Mouse (Mus musculus): ENCODE measurements around the gene Cbr3. TPM values are rescaled to one million over a fixed set of nuclear protein-coding genes. Genes with fewer than 3 reads are reported as not detected.

Cbr3 gene
- polyA plus RNA-seq, 1 experiment, result not detected

GRCm38 (mm10) chr16:93721771-93722170 lies 38.8 kb downstream of the Cbr3 start:
- H3K4me1 ChIP-seq (ENCODE audit: control insufficient read depth), result peaks cover 9% of the 10 kb centered on the region
- no peaks in the 10 kb centered on the region for H3K27me3 ChIP-seq (ENCODE audit: control insufficient read depth)
- no peak for TF ChIP-seq TAL1 (IDR thresholded peaks at IDR 0.05; ENCODE audit: low read length)
- no peak for TF ChIP-seq GATA1 (IDR thresholded peaks at IDR 0.05; ENCODE audit: low read length)
- H3K36me3 ChIP-seq (ENCODE audit: control insufficient read depth), result peaks cover 66% of the 10 kb centered on the region
- H3K4me3 ChIP-seq (replicated peaks), result no peak overlapping the region
- no peaks in the 10 kb centered on the region for H3K9me3 ChIP-seq (ENCODE audit: control insufficient read depth, low read length)

GRCm38 (mm10) chr16:93722476-93722875 lies 39.5 kb downstream of the Cbr3 start:
- H3K4me1 ChIP-seq (ENCODE audit: control insufficient read depth), result peaks cover 4% of the 10 kb centered on the region
- H3K36me3 ChIP-seq (ENCODE audit: control insufficient read depth), result peaks cover 66% of the 10 kb centered on the region
- H3K4me3 ChIP-seq (replicated peaks), result no peak overlapping the region
- no peaks in the 10 kb centered on the region for H3K27me3 ChIP-seq (ENCODE audit: control insufficient read depth)
- TF ChIP-seq TAL1 (IDR thresholded peaks at IDR 0.05; ENCODE audit: low read length), result no peak
- TF ChIP-seq GATA1 (IDR thresholded peaks at IDR 0.05; ENCODE audit: low read length), result no peak
- H3K9me3 ChIP-seq (ENCODE audit: control insufficient read depth, low read length), result no peaks in the 10 kb centered on the region

GRCm38 (mm10) chr16:93725417-93726144 lies 42.6 kb downstream of the Cbr3 start:
- TF ChIP-seq TAL1 (IDR thresholded peaks at IDR 0.05; ENCODE audit: low read length) (no peak), GATA1 (IDR thresholded peaks at IDR 0.05; ENCODE audit: low read length) (no peak)
- peaks cover 64% of the 10 kb centered on the region for H3K36me3 ChIP-seq (ENCODE audit: control insufficient read depth)
- H3K4me3 ChIP-seq (replicated peaks), result no peak overlapping the region
- H3K27me3 ChIP-seq (ENCODE audit: control insufficient read depth), result no peaks in the 10 kb centered on the region
- peaks cover 5% of the 10 kb centered on the region for H3K4me1 ChIP-seq (ENCODE audit: control insufficient read depth)
- H3K9me3 ChIP-seq (ENCODE audit: control insufficient read depth, low read length), result no peaks in the 10 kb centered on the region

GRCm38 (mm10) chr16:93726186-93726585 lies 43.2 kb downstream of the Cbr3 start:
- no peaks in the 10 kb centered on the region for H3K27me3 ChIP-seq (ENCODE audit: control insufficient read depth)
- H3K36me3 ChIP-seq (ENCODE audit: control insufficient read depth), result peaks cover 66% of the 10 kb centered on the region
- H3K4me1 ChIP-seq (ENCODE audit: control insufficient read depth), result peaks cover 7% of the 10 kb centered on the region
- no peak overlapping the region for H3K4me3 ChIP-seq (replicated peaks)
- no peaks in the 10 kb centered on the region for H3K9me3 ChIP-seq (ENCODE audit: control insufficient read depth, low read length)
- TF ChIP-seq TAL1 (IDR thresholded peaks at IDR 0.05; ENCODE audit: low read length), result no peak
- no peak for TF ChIP-seq GATA1 (IDR thresholded peaks at IDR 0.05; ENCODE audit: low read length)

GRCm38 (mm10) chr16:93728676-93729075 lies 45.7 kb downstream of the Cbr3 start:
- Histone ChIP-seq H3K27me3 (ENCODE audit: control insufficient read depth) (no peaks in the 10 kb centered on the region), H3K4me1 (ENCODE audit: control insufficient read depth) (peaks cover 13% of the 10 kb centered on the region), H3K9me3 (ENCODE audit: control insufficient read depth, low read length) (no peaks in the 10 kb centered on the region), H3K36me3 (ENCODE audit: control insufficient read depth) (peaks cover 69% of the 10 kb centered on the region), H3K4me3 (replicated peaks) (no peak overlapping the region)
- no peak for TF ChIP-seq TAL1 (IDR thresholded peaks at IDR 0.05; ENCODE audit: low read length)
- TF ChIP-seq GATA1 (IDR thresholded peaks at IDR 0.05; ENCODE audit: low read length), result no peak

- no peaks in the 10 kb centered on the region for H3K9me3 ChIP-seq (ENCODE audit: control insufficient read depth, low read length)
- H3K36me3 ChIP-seq (ENCODE audit: control insufficient read depth), result peaks cover 68% of the 10 kb centered on the region
- no peak for TF ChIP-seq TAL1 (IDR thresholded peaks at IDR 0.05; ENCODE audit: low read length)
- TF ChIP-seq GATA1 (IDR thresholded peaks at IDR 0.05; ENCODE audit: low read length), result no peak
- H3K4me1 ChIP-seq (ENCODE audit: control insufficient read depth), result peaks cover 15% of the 10 kb centered on the region
- no peak overlapping the region for H3K4me3 ChIP-seq (replicated peaks)
- H3K27me3 ChIP-seq (ENCODE audit: control insufficient read depth), result no peaks in the 10 kb centered on the region
These were observed 47.0 kb downstream of the Cbr3 start for GRCm38 (mm10) chr16:93729801-93730721.

GRCm38 (mm10) chr16:93731310-93731709 lies 48.3 kb downstream of the Cbr3 start:
- H3K27me3 ChIP-seq (ENCODE audit: control insufficient read depth), result no peaks in the 10 kb centered on the region
- TF ChIP-seq GATA1 (IDR thresholded peaks at IDR 0.05; ENCODE audit: low read length), result no peak
- TF ChIP-seq TAL1 (IDR thresholded peaks at IDR 0.05; ENCODE audit: low read length), result no peak
- H3K4me1 ChIP-seq (ENCODE audit: control insufficient read depth), result peaks cover 15% of the 10 kb centered on the region

GRCm38 (mm10) chr16:93732875-93733569 lies 50.0 kb downstream of the Cbr3 start:
- TF ChIP-seq GATA1 (IDR thresholded peaks at IDR 0.05; ENCODE audit: low read length) (no peak), TAL1 (IDR thresholded peaks at IDR 0.05; ENCODE audit: low read length) (no peak)
- Histone ChIP-seq H3K4me3 (replicated peaks) (no peak overlapping the region), H3K36me3 (ENCODE audit: control insufficient read depth) (peaks cover 64% of the 10 kb centered on the region), H3K9me3 (ENCODE audit: control insufficient read depth, low read length) (no peaks in the 10 kb centered on the region), H3K27me3 (ENCODE audit: control insufficient read depth) (no peaks in the 10 kb centered on the region), H3K4me1 (ENCODE audit: control insufficient read depth) (peaks cover 14% of the 10 kb centered on the region)

More at GRCm38 (mm10) chr16:93731310-93731709, 48.3 kb downstream of the Cbr3 start:
- peaks cover 66% of the 10 kb centered on the region for H3K36me3 ChIP-seq (ENCODE audit: control insufficient read depth)
- H3K9me3 ChIP-seq (ENCODE audit: control insufficient read depth, low read length), result no peaks in the 10 kb centered on the region
- no peak overlapping the region for H3K4me3 ChIP-seq (replicated peaks)
